Mouse (Mus musculus) heart, adult 2 months (tissue): Measurements from ENCODE around the gene Spns2. TPM values are rescaled to one million over a fixed set of nuclear protein-coding genes. Genes with fewer than 3 reads are reported as not detected.

Experiments used
- DNase-seq, 2 experiments: peaks; one replicate each; pipeline ENCODE4 v3.0.0; 2021
- H3K27ac ChIP-seq: fragments of 200-600 bp; 2 replicates; pipeline ENCODE4 v1.8.1; 2022
- H3K27me3 ChIP-seq: fragments of 200-500 bp; 2 replicates; pipeline ENCODE4 v1.6.1; 2012; ENCODE audit warnings: mild to moderate bottlenecking, low read length, inconsistent platforms, mixed read lengths; ENCODE audit not compliant: control insufficient read depth, insufficient read depth
- H3K36me3 ChIP-seq: fragments of 200-500 bp; 2 replicates; pipeline ENCODE4 v1.6.1; 2012; ENCODE audit warnings: low read length, inconsistent platforms; ENCODE audit not compliant: control insufficient read depth, insufficient read depth
- H3K4me1 ChIP-seq: fragments of 200-500 bp; 2 replicates; pipeline ENCODE4 v1.6.1; 2011; ENCODE audit warnings: low read length; ENCODE audit not compliant: control insufficient read depth, insufficient read depth
- H3K4me3 ChIP-seq: fragments of 200-600 bp; 2 replicates; pipeline ENCODE4 v1.8.1; 2022
- H3K79me2 ChIP-seq: fragments of 200-500 bp; replicated peaks from 2 replicates; pipeline ENCODE4 v1.6.1; 2012; ENCODE audit warnings: mild to moderate bottlenecking, inconsistent platforms, low read length, moderate library complexity, mixed read lengths; ENCODE audit not compliant: control insufficient read depth, insufficient read depth
- H3K9ac ChIP-seq: fragments of 200-500 bp; 2 replicates; pipeline ENCODE4 v1.6.1; 2012; ENCODE audit warnings: low read depth, mild to moderate bottlenecking, control low read depth, inconsistent platforms, low read length, mixed read lengths
- CTCF ChIP-seq: fragments of 200-600 bp; IDR thresholded peaks from 2 replicates; pipeline ENCODE4 v1.8.1; 2022; ENCODE audit warnings: antibody characterized with exemption, mild to moderate bottlenecking, moderate library complexity
- EP300 ChIP-seq: fragments of 200-500 bp; IDR thresholded peaks from 2 replicates; pipeline ENCODE4 v1.6.1; 2011; ENCODE audit warnings: low read depth, low read length, control low read depth; ENCODE audit not compliant: insufficient read depth
- POLR2A ChIP-seq: fragments of 200-500 bp; IDR thresholded peaks from 2 replicates; pipeline ENCODE4 v1.6.1; 2011; ENCODE audit warnings: mild to moderate bottlenecking, low read depth, low read length, control low read depth; ENCODE audit not compliant: insufficient read depth
- WGBS: fragments of 180-500 bp; shearing (Covaris S2); methylation state at CpG from one replicate; pipeline ENCODE4 v1.1.7; 2018; 5-methylcytosine and 5-hydroxymethylcytosine counted together
- intact Hi-C: fragments of 180-260 bp; cut with DNase I; formaldehyde crosslinking; loops from one replicate; pipeline ENCODE4 v1.15.1; 2025
- polyA plus RNA-seq: library from polyadenylated mRNA; depleted of rRNA; stranded (reverse); fragments of >200 nt; gene quantifications from 2 replicates; pipeline ENCODE4 v1.2.3, GENCODE M21; 2012
- total RNA-seq, 2 experiments: library from RNA; stranded (reverse); gene quantifications; 2 replicates each; pipeline ENCODE4 v1.2.3; 2021

Spns2 gene
- total and polyA plus RNA-seq, 3 experiments = 6.1 to 13.8 (median 7.9) TPM

GRCm38 (mm10) chr11:72428694-72429093 lies 61.0 kb downstream of the Spns2 start:
- no peaks in the 10 kb centered on the region for H3K27me3 ChIP-seq
- 1% methylated on average over 5 of the region's 5 CpGs for WGBS
- TF ChIP-seq CTCF (peak; percentile 76), EP300 (0 out of 2 replicates have a peak, but pooled peaks have one; percentile 50), POLR2A (no peak)
- H3K36me3 ChIP-seq = no peaks in the 10 kb centered on the region
- no peaks in the 10 kb centered on the region for H3K4me1 ChIP-seq
- H3K9ac ChIP-seq = no peak overlapping the region
- no peak overlapping the region for H3K4me3 ChIP-seq
- intact Hi-C loops = loop anchor here (1.0 to 2.0 kb wide), 6 partner anchors 18 to 204 kb away; partner anchors contain the start of gene Smtnl2
- DNase-seq = peak; percentile 85 to 87
- H3K27ac ChIP-seq = no peak overlapping the region
- no peaks in the 10 kb centered on the region for H3K79me2 ChIP-seq

- Histone ChIP-seq H3K79me2 (no peaks in the 10 kb centered on the region), H3K9ac (no peak overlapping the region), H3K27ac (no peak overlapping the region), H3K4me1 (no peaks in the 10 kb centered on the region), H3K27me3 (no peaks in the 10 kb centered on the region), H3K4me3 (no peak overlapping the region), H3K36me3 (no peaks in the 10 kb centered on the region)
- intact Hi-C loops = no loop called here
- peak; percentile 79 for TF ChIP-seq CTCF
- no peak for TF ChIP-seq POLR2A
- DNase-seq = peak in 1 of 2 experiments; percentile 11
These were observed 62.8 kb downstream of the Spns2 start for GRCm38 (mm10) chr11:72426884-72427283.

GRCm38 (mm10) chr11:72425201-72425600 lies 64.5 kb downstream of the Spns2 start:
- TF ChIP-seq CTCF (no peak), POLR2A (no peak), EP300 (no peak)
- Histone ChIP-seq H3K36me3 (no peaks in the 10 kb centered on the region), H3K79me2 (no peaks in the 10 kb centered on the region), H3K4me3 (no peak overlapping the region), H3K27ac (no peak overlapping the region), H3K27me3 (no peaks in the 10 kb centered on the region), H3K9ac (no peak overlapping the region), H3K4me1 (no peaks in the 10 kb centered on the region)
- peak in 1 of 2 experiments; percentile 3 for DNase-seq
- intact Hi-C loops = no loop called here

GRCm38 (mm10) chr11:72423686-72424085 lies 66.0 kb downstream of the Spns2 start:
- peak in 1 of 2 experiments; percentile 10 for DNase-seq
- Histone ChIP-seq H3K27me3 (no peaks in the 10 kb centered on the region), H3K4me3 (no peak overlapping the region), H3K9ac (no peak overlapping the region), H3K79me2 (no peaks in the 10 kb centered on the region), H3K36me3 (no peaks in the 10 kb centered on the region), H3K4me1 (no peaks in the 10 kb centered on the region), H3K27ac (no peak overlapping the region)
- no peak for TF ChIP-seq CTCF
- no peak for TF ChIP-seq POLR2A
- no peak for TF ChIP-seq EP300
- 77% methylated on average over 4 of the region's 4 CpGs for WGBS
- intact Hi-C loops = no loop called here

GRCm38 (mm10) chr11:72421518-72422278 lies 68.0 kb downstream of the Spns2 start:
- no peak overlapping the region for H3K4me3 ChIP-seq
- TF ChIP-seq EP300 (no peak), CTCF (no peak), POLR2A (no peak)
- no peak overlapping the region for H3K27ac ChIP-seq
- H3K9ac ChIP-seq = no peak overlapping the region
- DNase-seq = peak in 1 of 2 experiments; percentile 21
- H3K79me2 ChIP-seq = no peaks in the 10 kb centered on the region
- no peaks in the 10 kb centered on the region for H3K27me3 ChIP-seq
- H3K36me3 ChIP-seq = no peaks in the 10 kb centered on the region
- peaks cover 6% of the 10 kb centered on the region for H3K4me1 ChIP-seq
- WGBS = 86% methylated on average over 11 of the region's 11 CpGs
- intact Hi-C loops = no loop called here

GRCm38 (mm10) chr11:72420460-72421122 lies 69.1 kb downstream of the Spns2 start:
- H3K27ac ChIP-seq = no peak overlapping the region
- no peaks in the 10 kb centered on the region for H3K79me2 ChIP-seq
- intact Hi-C loops = no loop called here
- H3K9ac ChIP-seq = no peak overlapping the region
- DNase-seq = peak in 1 of 2 experiments; percentile 4
- no peaks in the 10 kb centered on the region for H3K27me3 ChIP-seq
- H3K4me1 ChIP-seq = peaks cover 11% of the 10 kb centered on the region
- no peaks in the 10 kb centered on the region; the same call in none of the 2 replicates for H3K36me3 ChIP-seq
- no peak for TF ChIP-seq EP300
- no peak for TF ChIP-seq CTCF
- TF ChIP-seq POLR2A = no peak
- H3K4me3 ChIP-seq = no peak overlapping the region
- 94% methylated on average over 6 of the region's 6 CpGs for WGBS
